Mouse (Mus musculus) kidney, adult 2 months (tissue): ENCODE measurements at regions not wholly inside any gene's neighbourhood (a gene's known extent, or its start where the extent isn't known, plus 50 kb on each side); places are given as distances from the start of the nearest gene placed in this dataset.

ENCODE experiments used
- DNase-seq: peaks from one replicate; pipeline ENCODE4 v3.0.0; 2021
- H3K27ac ChIP-seq: fragments of 200-500 bp; 2 replicates; pipeline ENCODE4 v1.5.1; 2012; ENCODE audit warnings: low read depth, low read length, control low read depth, inconsistent platforms; ENCODE audit not compliant: insufficient read depth
- H3K27me3 ChIP-seq: fragments of 200-500 bp; replicated peaks from 2 replicates; pipeline ENCODE4 v1.6.1; 2012; ENCODE audit warnings: mild to moderate bottlenecking, moderate library complexity, low read length, inconsistent platforms; ENCODE audit not compliant: control insufficient read depth, insufficient read depth
- H3K36me3 ChIP-seq: fragments of 200-500 bp; 2 replicates; pipeline ENCODE4 v1.6.1; 2012; ENCODE audit warnings: mild to moderate bottlenecking, moderate library complexity, low read length, inconsistent platforms; ENCODE audit not compliant: control insufficient read depth, insufficient read depth
- H3K4me1 ChIP-seq: fragments of 200-500 bp; 2 replicates; pipeline ENCODE4 v1.6.1; 2011; ENCODE audit warnings: low read length; ENCODE audit not compliant: control insufficient read depth, insufficient read depth
- H3K4me3 ChIP-seq: fragments of 200-500 bp; 2 replicates; pipeline ENCODE4 v1.5.1; 2011; ENCODE audit warnings: mild to moderate bottlenecking, low read depth, low read length, control low read depth; ENCODE audit not compliant: insufficient read depth
- CTCF ChIP-seq: fragments of 200-500 bp; conservative IDR thresholded peaks from 2 replicates; pipeline ENCODE4 v1.5.1; 2011; ENCODE audit warnings: low read depth, mild to moderate bottlenecking, control low read depth, low read length, moderate library complexity, mixed read lengths; ENCODE audit not compliant: insufficient read depth, insufficient read length
- POLR2A ChIP-seq: fragments of 200-500 bp; IDR thresholded peaks from one replicate; pipeline ENCODE4 v1.6.1; 2011; ENCODE audit warnings: low read depth, low read length, control low read depth
- WGBS: fragments of 180-500 bp; shearing (Covaris S2); methylation state at CpG from one replicate; pipeline ENCODE4 v1.1.7; 2018; 5-methylcytosine and 5-hydroxymethylcytosine counted together

- no peak for TF ChIP-seq CTCF
- TF ChIP-seq POLR2A: no peak
- WGBS: 60% methylated on average over 9 of the region's 9 CpGs
Measured at GRCm38 (mm10) chr1:120761364-120761763, 159.1 kb downstream of the En1 start.

DNA sequence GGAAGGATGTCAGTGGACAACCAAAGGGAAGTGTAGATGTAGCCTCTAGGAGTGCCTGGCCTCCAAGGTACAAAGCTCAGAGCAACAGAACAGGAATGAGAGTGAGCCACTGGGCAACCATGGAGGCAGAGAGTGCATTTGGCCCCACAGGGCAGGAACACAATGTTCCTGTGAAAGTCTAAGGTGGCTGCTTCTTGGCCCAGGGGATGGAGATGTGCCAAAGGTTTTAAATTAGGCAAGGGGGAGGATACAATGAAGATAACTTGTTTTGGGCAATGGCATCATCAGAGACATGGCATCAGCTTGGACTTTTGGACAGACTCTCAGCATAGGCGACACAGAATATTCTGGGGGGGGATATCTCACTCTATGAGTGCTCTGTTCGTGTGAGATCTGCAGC, 160.3 kb downstream of the En1 start:
- TF ChIP-seq POLR2A (no peak), CTCF (no peak)
- WGBS: 85% methylated on average over 2 of the region's 2 CpGs

More at GRCm38 (mm10) chr1:120761364-120761763, 159.1 kb downstream of the En1 start:
- Histone ChIP-seq H3K27ac (no peak overlapping the region), H3K36me3 (no peaks in the 10 kb centered on the region), H3K4me1 (no peaks in the 10 kb centered on the region), H3K4me3 (no peak overlapping the region), H3K27me3 (no peaks in the 10 kb centered on the region)
- no peak for DNase-seq

DNA sequence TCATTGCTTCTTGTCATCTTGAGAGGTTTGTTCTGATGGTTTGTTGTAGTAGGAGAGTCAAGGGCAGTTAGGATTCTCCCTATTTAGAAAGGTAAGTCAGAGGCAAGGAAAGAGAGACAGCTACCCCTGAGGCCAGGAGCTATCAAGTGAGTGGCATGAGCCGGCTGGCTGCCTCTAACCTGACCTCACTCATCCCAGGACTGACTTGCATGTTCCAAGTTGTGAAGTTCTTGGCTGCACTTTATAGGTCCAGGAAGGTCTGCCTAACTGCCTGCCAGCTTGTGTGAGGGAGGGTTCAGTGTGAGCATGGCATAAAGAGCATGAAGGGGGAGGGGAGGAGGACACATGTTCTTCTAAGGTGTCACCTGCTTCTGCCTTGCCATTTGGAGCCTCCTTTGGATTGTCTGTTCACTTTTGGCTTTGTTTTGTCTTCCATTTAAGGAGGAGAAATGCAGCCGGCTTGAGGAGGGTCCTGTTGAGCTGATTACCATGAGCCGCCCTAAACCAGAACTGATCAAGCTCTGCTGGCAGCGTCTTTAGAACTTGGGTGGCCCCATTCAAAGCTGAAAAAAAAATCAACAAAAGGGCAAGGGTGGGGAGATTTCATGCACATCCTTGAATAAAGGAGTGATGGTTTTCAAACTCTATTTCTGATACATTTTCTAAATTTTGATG, 160.8 kb downstream of the En1 start:
- H3K4me3 ChIP-seq: no peak overlapping the region
- H3K4me1 ChIP-seq: no peaks in the 10 kb centered on the region
- WGBS: 72% methylated on average over 4 of the region's 4 CpGs
- H3K36me3 ChIP-seq: no peaks in the 10 kb centered on the region
- DNase-seq: no peak
- TF ChIP-seq CTCF (no peak), POLR2A (no peak)
- no peaks in the 10 kb centered on the region for H3K27me3 ChIP-seq
- H3K27ac ChIP-seq: no peak overlapping the region

More for the DNA sequence above, 160.3 kb downstream of the En1 start:
- no peak for DNase-seq
- Histone ChIP-seq H3K27ac (no peak overlapping the region), H3K27me3 (no peaks in the 10 kb centered on the region), H3K4me3 (no peak overlapping the region), H3K4me1 (no peaks in the 10 kb centered on the region), H3K36me3 (no peaks in the 10 kb centered on the region)

DNA sequence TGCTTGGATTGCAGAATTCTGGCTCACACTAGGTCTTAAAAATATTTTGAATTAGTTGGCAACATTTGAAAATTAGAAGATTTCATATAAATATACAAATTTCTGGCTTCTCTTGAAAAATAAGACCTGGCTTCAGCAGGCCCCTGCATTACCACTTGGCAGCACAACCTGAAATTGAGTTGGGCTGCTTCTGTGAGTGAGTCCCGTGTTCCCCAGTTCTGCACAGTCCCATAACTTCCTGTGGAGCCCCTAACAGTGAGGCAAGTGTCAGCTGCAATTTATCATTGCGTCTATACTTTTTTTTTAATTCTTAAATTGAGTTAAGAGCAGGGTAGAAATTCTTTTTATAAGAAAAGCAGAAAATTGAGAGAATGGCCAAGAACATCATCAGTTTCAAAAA, 164.8 kb downstream of the En1 start:
- Histone ChIP-seq H3K27me3 (no peaks in the 10 kb centered on the region), H3K4me3 (no peak overlapping the region), H3K36me3 (no peaks in the 10 kb centered on the region), H3K27ac (no peak overlapping the region), H3K4me1 (no peaks in the 10 kb centered on the region)
- DNase-seq: no peak
- TF ChIP-seq POLR2A (no peak), CTCF (no peak)
- 60% methylated on average over 2 of the region's 2 CpGs for WGBS

DNA sequence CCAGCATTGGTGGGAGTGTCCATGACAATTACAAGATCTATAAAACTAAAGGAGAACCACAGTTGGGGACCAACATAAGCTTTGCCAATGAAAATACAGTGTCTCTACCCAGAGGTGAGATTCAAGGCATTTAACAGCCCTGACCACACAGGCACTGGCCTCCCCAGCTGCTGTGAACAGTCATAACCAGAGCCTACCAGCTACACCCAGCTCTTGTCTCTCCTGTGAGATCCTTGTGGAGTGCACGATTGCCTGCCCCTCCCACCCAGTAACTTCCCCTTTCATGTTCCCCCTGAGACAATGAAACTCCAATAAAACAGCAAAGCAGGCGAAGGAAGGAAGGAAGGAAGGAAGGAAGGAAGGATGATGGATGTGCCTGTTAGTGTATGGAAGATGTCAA, 169.1 kb downstream of the En1 start:
- H3K4me3 ChIP-seq: no peak overlapping the region
- H3K4me1 ChIP-seq: no peaks in the 10 kb centered on the region
- no peaks in the 10 kb centered on the region for H3K36me3 ChIP-seq
- 23% methylated on average over 2 of the region's 2 CpGs for WGBS
- H3K27ac ChIP-seq: no peak overlapping the region
- no peak for TF ChIP-seq POLR2A
- no peak for TF ChIP-seq CTCF
- no peak for DNase-seq
- H3K27me3 ChIP-seq: no peaks in the 10 kb centered on the region

- DNase-seq: no peak
- Histone ChIP-seq H3K4me1 (no peaks in the 10 kb centered on the region), H3K27me3 (no peaks in the 10 kb centered on the region), H3K4me3 (no peak overlapping the region), H3K36me3 (no peaks in the 10 kb centered on the region), H3K27ac (no peak overlapping the region)
- TF ChIP-seq CTCF: no peak
- TF ChIP-seq POLR2A: no peak
- WGBS: 58% methylated on average over 2 of the region's 2 CpGs
Measured at GRCm38 (mm10) chr1:120776906-120777305, 174.7 kb downstream of the En1 start.

GRCm38 (mm10) chr1:120777468-120777867, 175.2 kb downstream of the En1 start:
- WGBS: 65% methylated on average over 2 of the region's 2 CpGs
- no peak for DNase-seq
- TF ChIP-seq POLR2A (no peak), CTCF (no peak)
- no peaks in the 10 kb centered on the region for H3K27me3 ChIP-seq
- H3K4me3 ChIP-seq: no peak overlapping the region
- no peak overlapping the region for H3K27ac ChIP-seq
- H3K4me1 ChIP-seq: no peaks in the 10 kb centered on the region
- H3K36me3 ChIP-seq: no peaks in the 10 kb centered on the region
